Mouse (Mus musculus): ENCODE results near the gene Hpf1. TPM values are rescaled to one million over a fixed set of nuclear protein-coding genes. Genes with fewer than 3 reads are reported as not detected.

The Hpf1 gene
- 212 and 214 TPM in 2 replicates for polyA plus RNA-seq (2011; ENCODE audit: insufficient read depth, insufficient read length, low replicate concordance, missing spikeins)

DNA sequence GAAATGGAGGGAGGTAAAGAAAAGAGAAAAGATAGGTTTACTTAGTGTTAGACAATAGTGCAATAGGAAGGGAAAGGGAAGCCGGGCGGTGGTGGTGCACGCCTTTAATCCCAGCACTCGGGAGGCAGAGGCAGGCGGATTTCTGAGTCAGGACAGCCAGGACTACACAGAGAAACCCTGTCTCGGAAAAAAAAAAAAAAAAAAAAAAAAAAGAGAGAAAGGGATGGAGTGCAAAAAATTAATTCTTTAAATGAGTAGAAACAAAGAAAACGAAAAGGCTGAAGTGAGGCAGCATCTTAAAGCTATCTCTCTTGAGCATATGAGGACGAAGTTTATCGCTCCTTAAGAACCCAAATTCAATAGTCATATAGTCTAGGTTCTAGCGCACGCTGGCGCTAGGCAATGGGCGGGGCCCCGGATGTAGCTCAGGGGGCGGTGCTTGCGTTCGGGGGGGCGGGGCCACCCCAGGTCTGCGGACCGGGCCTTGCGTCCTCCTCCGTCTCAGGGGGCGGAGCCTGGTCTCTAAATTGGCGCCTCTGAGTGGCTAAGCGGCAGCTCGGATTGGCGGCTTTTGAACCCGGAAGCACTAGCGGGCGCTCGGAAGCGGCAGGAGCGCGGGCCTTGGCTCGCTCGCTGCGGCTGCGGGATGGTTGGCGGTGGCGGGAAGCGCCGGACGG, at the start of gene Hpf1:
Hpf1 (plus strand) TSS at position 576 of the 677 bp plus-strand sequence.
- TF ChIP-seq CTCF (IDR thresholded peaks at IDR 0.05; ENCODE audit: control insufficient read depth, insufficient read depth, low read length) = no peak
- TF ChIP-seq POLR2A (IDR thresholded peaks at IDR 0.05; ENCODE audit: borderline replicate concordance, control insufficient read depth, low read depth, low read length) = peak; percentile 74; the same call in 1 of the 2 replicates
- H3K4me1 ChIP-seq (ENCODE audit: control insufficient read depth, insufficient read depth, low read length) = peaks cover 1% of the 10 kb centered on the region; the same call in 1 of the 2 replicates
- peak within 1 kb of the TSS; percentile 88 for H3K4me3 ChIP-seq (replicated peaks; ENCODE audit: control insufficient read depth, low read depth, low read length)
- H3K27ac ChIP-seq (ENCODE audit: control insufficient read depth, insufficient read depth, low read depth, low read length, poor library complexity) = peak within 1 kb of the TSS; percentile 50; the same call in 1 of the 2 replicates
- 2% methylated on average over 43 of the region's 43 CpGs for WGBS

DNA sequence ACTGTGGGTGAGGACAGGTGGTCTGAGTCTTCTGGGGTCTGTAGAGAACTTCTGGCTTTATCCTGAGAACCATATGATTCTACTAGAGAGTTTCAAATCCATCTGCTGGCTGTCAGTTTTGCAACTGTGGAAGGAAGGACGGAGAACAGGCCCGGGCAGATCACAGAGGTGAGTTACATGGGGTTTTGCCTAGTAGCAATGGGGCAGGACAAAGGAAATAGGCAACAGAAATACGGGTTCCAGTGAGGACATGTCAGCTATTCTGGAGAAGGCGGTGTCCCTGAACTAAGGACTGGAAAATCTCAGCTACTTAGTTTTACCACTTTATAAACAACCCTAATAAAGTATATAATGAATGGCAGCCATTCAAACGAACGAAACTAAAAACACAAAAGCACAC, 47.8 kb upstream of the Hpf1 start:
- Histone ChIP-seq H3K4me1 (ENCODE audit: control insufficient read depth, insufficient read depth, low read length) (no peaks in the 10 kb centered on the region), H3K4me3 (replicated peaks; ENCODE audit: control insufficient read depth, low read depth, low read length) (no peak overlapping the region), H3K27ac (ENCODE audit: control insufficient read depth, insufficient read depth, low read depth, low read length, poor library complexity) (no peak overlapping the region)
- WGBS = 78% methylated on average over 6 of the region's 6 CpGs
- no peak for TF ChIP-seq POLR2A (IDR thresholded peaks at IDR 0.05; ENCODE audit: borderline replicate concordance, control insufficient read depth, low read depth, low read length)
- no peak for TF ChIP-seq CTCF (IDR thresholded peaks at IDR 0.05; ENCODE audit: control insufficient read depth, insufficient read depth, low read length)

DNA sequence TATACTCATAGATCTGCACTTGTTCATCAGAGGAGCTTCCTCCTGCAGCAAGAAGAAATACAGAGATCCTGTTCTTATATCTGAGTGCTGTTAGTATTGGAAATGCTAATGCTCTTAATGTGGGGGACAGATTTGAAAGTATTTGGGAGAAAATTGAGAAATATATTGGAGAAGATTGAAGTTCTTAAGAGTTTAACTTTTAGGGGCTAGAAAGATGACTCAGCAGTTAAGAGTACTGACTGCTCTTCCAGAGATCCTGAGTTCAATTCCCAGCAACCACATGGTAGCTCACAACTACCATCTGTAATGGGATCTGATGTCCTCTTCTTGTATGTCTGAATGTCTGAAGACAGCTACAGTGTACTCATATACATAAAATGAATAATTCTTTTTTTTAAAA, 32.7 kb upstream of the Hpf1 start:
- H3K4me1 ChIP-seq (ENCODE audit: control insufficient read depth, insufficient read depth, low read length) = peaks cover 2% of the 10 kb centered on the region; the same call in 1 of the 2 replicates
- no peak for TF ChIP-seq CTCF (IDR thresholded peaks at IDR 0.05; ENCODE audit: control insufficient read depth, insufficient read depth, low read length)
- no peak for TF ChIP-seq POLR2A (IDR thresholded peaks at IDR 0.05; ENCODE audit: borderline replicate concordance, control insufficient read depth, low read depth, low read length)

DNA sequence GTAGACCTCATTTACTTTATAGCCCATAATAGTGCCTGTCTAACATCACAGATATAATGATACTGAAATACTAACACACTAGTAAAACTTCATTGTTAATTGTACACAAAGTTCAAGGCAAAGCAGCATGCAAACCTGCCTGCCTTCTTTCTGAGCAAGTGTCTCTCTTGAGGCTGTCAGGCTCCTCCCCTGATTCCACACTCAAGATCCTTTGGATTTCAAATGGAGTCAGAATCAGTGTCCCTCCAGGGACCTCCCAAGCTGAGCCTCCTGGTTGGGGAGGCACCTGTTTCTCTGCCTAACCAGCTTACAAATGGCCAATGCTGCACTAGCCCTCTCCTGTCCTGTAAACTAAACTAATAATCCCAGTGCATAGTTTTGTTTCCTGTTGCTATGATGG, 32.1 kb upstream of the Hpf1 start:
- Histone ChIP-seq H3K4me3 (replicated peaks; ENCODE audit: control insufficient read depth, low read depth, low read length) (no peak overlapping the region), H3K27ac (ENCODE audit: control insufficient read depth, insufficient read depth, low read depth, low read length, poor library complexity) (no peak overlapping the region), H3K4me1 (ENCODE audit: control insufficient read depth, insufficient read depth, low read length) (peaks cover 2% of the 10 kb centered on the region; the same call in 1 of the 2 replicates)
- TF ChIP-seq POLR2A (IDR thresholded peaks at IDR 0.05; ENCODE audit: borderline replicate concordance, control insufficient read depth, low read depth, low read length) (no peak), CTCF (IDR thresholded peaks at IDR 0.05; ENCODE audit: control insufficient read depth, insufficient read depth, low read length) (no peak)

More for the DNA sequence above, 32.7 kb upstream of the Hpf1 start:
- H3K27ac ChIP-seq (ENCODE audit: control insufficient read depth, insufficient read depth, low read depth, low read length, poor library complexity) = no peak overlapping the region
- H3K4me3 ChIP-seq (replicated peaks; ENCODE audit: control insufficient read depth, low read depth, low read length) = no peak overlapping the region

DNA sequence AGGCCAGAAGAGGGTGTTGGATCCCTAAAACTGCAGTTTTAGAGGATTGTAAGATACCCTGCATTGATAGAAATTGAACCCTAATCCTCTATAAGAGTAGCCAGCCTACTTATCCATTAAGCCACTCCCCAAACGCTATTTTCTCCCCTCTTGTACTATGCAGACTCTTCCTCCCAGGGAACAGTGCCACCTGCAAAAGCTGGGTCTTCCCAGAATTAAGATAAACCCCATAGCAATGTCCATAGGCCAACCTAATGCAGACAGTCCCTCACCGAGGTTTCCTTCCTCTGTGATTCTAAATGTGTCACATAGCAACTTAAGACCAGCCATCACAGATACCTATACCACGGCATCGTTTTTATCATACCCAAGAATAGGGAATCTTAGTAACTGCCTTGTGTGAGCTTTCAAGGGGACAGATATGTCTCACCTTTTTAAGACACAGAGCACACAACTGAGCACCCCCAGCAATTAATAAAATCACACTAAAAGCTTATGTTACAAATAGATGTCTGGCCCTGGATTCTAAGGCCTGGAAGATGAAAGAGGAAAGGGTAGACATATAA, 31.2 kb upstream of the Hpf1 start:
- Histone ChIP-seq H3K4me1 (ENCODE audit: control insufficient read depth, insufficient read depth, low read length) (peaks cover 2% of the 10 kb centered on the region; the same call in 1 of the 2 replicates), H3K4me3 (replicated peaks; ENCODE audit: control insufficient read depth, low read depth, low read length) (no peak overlapping the region), H3K27ac (ENCODE audit: control insufficient read depth, insufficient read depth, low read depth, low read length, poor library complexity) (no peak overlapping the region)
- TF ChIP-seq POLR2A (IDR thresholded peaks at IDR 0.05; ENCODE audit: borderline replicate concordance, control insufficient read depth, low read depth, low read length) = no peak
- no peak for TF ChIP-seq CTCF (IDR thresholded peaks at IDR 0.05; ENCODE audit: control insufficient read depth, insufficient read depth, low read length)
- 48% methylated on average over 4 of the region's 4 CpGs for WGBS

DNA sequence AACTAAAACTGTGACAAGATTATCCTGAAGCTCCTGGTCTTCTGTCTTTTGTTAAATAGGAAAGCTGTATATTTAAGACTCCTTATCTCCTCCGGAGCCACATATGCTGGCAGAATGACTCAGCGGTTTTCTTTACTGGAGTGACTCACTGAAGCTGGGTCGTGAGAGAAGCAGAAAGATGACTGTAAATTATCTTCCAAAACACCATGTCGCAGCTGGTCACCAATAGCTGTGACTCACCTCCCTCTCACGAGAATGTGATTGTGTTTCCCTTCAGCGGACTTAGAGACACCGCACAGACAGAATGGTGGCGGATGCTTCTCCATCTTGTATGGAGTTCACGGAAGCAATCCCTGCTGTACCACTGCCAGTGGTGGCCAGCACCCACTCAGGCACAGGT, 30.6 kb upstream of the Hpf1 start:
- H3K4me1 ChIP-seq (ENCODE audit: control insufficient read depth, insufficient read depth, low read length) = peaks cover 2% of the 10 kb centered on the region; the same call in 1 of the 2 replicates
- WGBS = 18% methylated on average over 9 of the region's 9 CpGs
- H3K27ac ChIP-seq (ENCODE audit: control insufficient read depth, insufficient read depth, low read depth, low read length, poor library complexity) = peak overlapping the region; percentile 70
- no peak for TF ChIP-seq POLR2A (IDR thresholded peaks at IDR 0.05; ENCODE audit: borderline replicate concordance, control insufficient read depth, low read depth, low read length)
- TF ChIP-seq CTCF (IDR thresholded peaks at IDR 0.05; ENCODE audit: control insufficient read depth, insufficient read depth, low read length) = no peak
- H3K4me3 ChIP-seq (replicated peaks; ENCODE audit: control insufficient read depth, low read depth, low read length) = peak overlapping the region; percentile 12

DNA sequence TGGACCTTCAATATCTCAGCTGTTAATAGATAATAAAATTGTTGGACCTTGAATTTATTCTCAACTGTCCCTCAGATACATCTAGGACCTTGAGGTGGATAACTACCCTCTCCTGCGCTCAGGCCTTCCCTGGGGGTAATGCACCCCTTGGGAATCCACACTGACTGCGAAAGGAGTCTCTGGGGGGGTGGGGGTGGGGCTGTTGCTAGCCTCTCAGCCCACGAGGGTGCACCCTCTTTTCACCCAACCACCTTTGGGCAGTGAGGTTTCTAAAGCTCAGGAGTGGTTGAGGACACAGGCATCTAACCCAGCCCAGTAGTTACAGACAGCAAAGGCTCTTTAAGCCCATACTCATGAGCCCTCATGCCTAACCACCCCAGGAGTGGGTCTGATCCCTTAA, 29.5 kb upstream of the Hpf1 start:
- no peak for TF ChIP-seq POLR2A (IDR thresholded peaks at IDR 0.05; ENCODE audit: borderline replicate concordance, control insufficient read depth, low read depth, low read length)
- TF ChIP-seq CTCF (IDR thresholded peaks at IDR 0.05; ENCODE audit: control insufficient read depth, insufficient read depth, low read length) = no peak
- WGBS = 59% methylated on average over 3 of the region's 3 CpGs
- Histone ChIP-seq H3K27ac (ENCODE audit: control insufficient read depth, insufficient read depth, low read depth, low read length, poor library complexity) (no peak overlapping the region), H3K4me1 (ENCODE audit: control insufficient read depth, insufficient read depth, low read length) (peaks cover 2% of the 10 kb centered on the region; the same call in 1 of the 2 replicates), H3K4me3 (replicated peaks; ENCODE audit: control insufficient read depth, low read depth, low read length) (no peak overlapping the region)

DNA sequence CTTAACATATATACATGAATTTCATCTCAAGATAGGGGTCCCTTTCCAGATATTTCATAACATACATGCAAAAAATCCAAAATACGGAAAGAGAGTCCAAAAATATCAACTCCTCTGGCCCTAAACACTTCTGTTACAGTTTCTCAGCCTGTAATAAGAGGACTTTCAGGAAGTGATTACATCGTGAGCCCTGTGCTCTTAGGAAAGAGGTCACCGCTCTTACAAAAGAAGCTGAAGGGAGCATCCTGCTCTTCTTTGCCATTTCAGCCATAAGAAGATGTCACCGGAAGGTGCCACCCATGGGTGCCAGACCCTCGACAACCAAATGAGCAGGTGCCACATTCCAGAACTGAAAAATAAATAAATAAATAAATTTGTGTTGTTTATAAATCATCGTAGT, 28.4 kb upstream of the Hpf1 start:
- peaks cover 2% of the 10 kb centered on the region; the same call in 1 of the 2 replicates for H3K4me1 ChIP-seq (ENCODE audit: control insufficient read depth, insufficient read depth, low read length)
- H3K4me3 ChIP-seq (replicated peaks; ENCODE audit: control insufficient read depth, low read depth, low read length) = no peak overlapping the region
- 52% methylated on average over 6 of the region's 6 CpGs for WGBS
- no peak overlapping the region for H3K27ac ChIP-seq (ENCODE audit: control insufficient read depth, insufficient read depth, low read depth, low read length, poor library complexity)
- TF ChIP-seq CTCF (IDR thresholded peaks at IDR 0.05; ENCODE audit: control insufficient read depth, insufficient read depth, low read length) (no peak), POLR2A (IDR thresholded peaks at IDR 0.05; ENCODE audit: borderline replicate concordance, control insufficient read depth, low read depth, low read length) (no peak)

Data from bone marrow, adult 2 months (tissue).